Mouse (Mus musculus): ENCODE measurements around the gene Tm6sf2.

GRCm38 (mm10) chr8:70118726-70119700, 46.3 kb downstream of the Tm6sf2 start:
- no peak for TF ChIP-seq CTCF (conservative IDR thresholded peaks at IDR 0.05; ENCODE audit: low read length)
- TF ChIP-seq NANOG (IDR thresholded peaks at IDR 0.05; ENCODE audit: borderline replicate concordance, low read length), result no peak
- peak; percentile 72; the same call in 1 of the 2 replicates for TF ChIP-seq POU5F1 (IDR thresholded peaks at IDR 0.05; ENCODE audit: borderline replicate concordance, low read length)

All from E14TG2a.4 (cell line).